Mouse (Mus musculus): Measurements from ENCODE around the gene Grcc10.

- no peak for TF ChIP-seq CTCF (IDR thresholded peaks at IDR 0.05; ENCODE audit: low read depth, low read length)
- TF ChIP-seq POLR2A (IDR thresholded peaks at IDR 0.05; ENCODE audit: borderline replicate concordance, low read depth, low read length), result no peak
These were observed 41.3 kb upstream of the Grcc10 start for GRCm38 (mm10) chr6:124782436-124782835.
